Mouse (Mus musculus) CH12.LX (cell line): Measurements from ENCODE around the gene Ina.

ENCODE experiments used
- CTCF ChIP-seq, 2 experiments: IDR thresholded peaks in 1 of 2; conservative IDR thresholded peaks in 1 of 2; 2 replicates each; pipeline ENCODE4 v1.5.1; 2011 to 2012; ENCODE audit warnings: low read depth in 2 of 2, low read length in 2 of 2, improper control_type of control experiment in 1 of 2, inconsistent platforms in 1 of 2, mild to moderate bottlenecking in 1 of 2, moderate library complexity in 1 of 2
- MXI1 ChIP-seq: IDR thresholded peaks from 2 replicates; pipeline ENCODE4 v1.6.1; 2011; ENCODE audit warnings: mild to moderate bottlenecking, low read depth, low read length, improper control_type of control experiment
- PAX5 ChIP-seq: IDR thresholded peaks from 2 replicates; pipeline ENCODE4 v1.6.1; 2012; ENCODE audit warnings: low read length, inconsistent platforms, mixed read lengths
- POLR2A ChIP-seq: IDR thresholded peaks from 2 replicates; pipeline ENCODE4 v1.6.1; 2011; ENCODE audit warnings: low read depth, mild to moderate bottlenecking, improper control_type of control experiment, low read length
- SIN3A ChIP-seq: IDR thresholded peaks from 2 replicates; pipeline ENCODE4 v1.6.1; 2012; ENCODE audit warnings: low read length, improper control_type of control experiment, inconsistent platforms
- SMC3 ChIP-seq: IDR thresholded peaks from 2 replicates; pipeline ENCODE4 v1.6.1; 2011; ENCODE audit warnings: low read depth, low read length, improper control_type of control experiment
- ZKSCAN1 ChIP-seq: IDR thresholded peaks from 2 replicates; pipeline ENCODE4 v1.6.1; 2012; ENCODE audit warnings: low read depth, inconsistent platforms, low read length, improper control_type of control experiment, borderline replicate concordance
- ZNF384 ChIP-seq: IDR thresholded peaks from 2 replicates; pipeline ENCODE4 v1.6.1; 2012; ENCODE audit warnings: low read depth, low read length, improper control_type of control experiment, inconsistent platforms

DNA sequence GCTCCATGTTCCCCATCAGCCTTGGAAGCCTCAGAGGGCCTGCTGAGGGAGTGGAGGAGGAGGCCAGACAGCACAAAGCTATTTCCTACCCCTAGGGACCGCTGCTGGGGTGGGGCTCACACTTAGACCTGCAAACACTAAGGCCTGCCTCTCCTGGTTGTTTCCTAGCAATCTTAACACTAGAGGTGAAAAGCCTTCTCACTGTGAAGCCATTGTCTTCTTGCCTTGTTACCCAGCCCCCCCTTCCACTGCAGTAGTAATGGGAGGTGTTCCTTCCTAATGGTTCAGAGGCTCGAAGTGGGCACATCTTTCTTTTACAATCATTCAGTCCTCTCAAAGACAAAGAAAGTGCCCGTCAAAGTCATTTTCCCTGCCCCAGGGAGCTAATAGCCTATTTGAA, 3.3 kb downstream of the Ina start:
- TF ChIP-seq ZKSCAN1, result no peak
- no peak for TF ChIP-seq CTCF (conservative IDR thresholded peaks at IDR 0.05 in 1 of 2, IDR thresholded peaks at IDR 0.05 in 1 of 2; ENCODE audit: low read depth in 2 of 2, low read length in 2 of 2)
- no peak for TF ChIP-seq ZNF384
- no peak for TF ChIP-seq PAX5
- no peak for TF ChIP-seq MXI1
- TF ChIP-seq SIN3A, result no peak
- no peak for TF ChIP-seq POLR2A
- TF ChIP-seq SMC3, result no peak
